Mouse (Mus musculus) liver, embryonic 12.5 days (tissue): ENCODE data around the gene Snap23. TPM values are rescaled to one million over a fixed set of nuclear protein-coding genes. Genes with fewer than 3 reads are reported as not detected.
A peak's percentile ranks its signal among the peaks of the same experiment; 100 is the strongest.

Experiments used
- ATAC-seq: fragments of 200-750 bp; cut with Nextera tagmentation; 2 replicates; pipeline ENCODE4 v1.8.0; 2017; ENCODE audit warnings: moderate number of reproducible peaks, mild to moderate bottlenecking, moderate library complexity
- H3K27ac ChIP-seq: fragments of 300-500 bp; sonication (generic); 2 replicates; pipeline ENCODE4 v1.5.1; 2016; ENCODE audit warnings: mild to moderate bottlenecking
- H3K27me3 ChIP-seq: fragments of 300-500 bp; sonication (generic); replicated peaks from 2 replicates; pipeline ENCODE4 v1.6.1; 2016; ENCODE audit warnings: mild to moderate bottlenecking, moderate library complexity
- H3K36me3 ChIP-seq: fragments of 300-500 bp; sonication (generic); 2 replicates; pipeline ENCODE4 v1.6.1; 2016; ENCODE audit warnings: mild to moderate bottlenecking, moderate library complexity
- H3K4me1 ChIP-seq: fragments of 300-500 bp; sonication (generic); 2 replicates; pipeline ENCODE4 v1.6.1; 2016
- H3K4me2 ChIP-seq: fragments of 300-500 bp; sonication (generic); 2 replicates; pipeline ENCODE4 v1.6.1; 2016; ENCODE audit warnings: mild to moderate bottlenecking, moderate library complexity
- H3K4me3 ChIP-seq: fragments of 300-500 bp; sonication (generic); 2 replicates; pipeline ENCODE4 v1.5.1; 2016; ENCODE audit warnings: mild to moderate bottlenecking, moderate library complexity
- H3K9ac ChIP-seq: fragments of 300-500 bp; sonication (generic); 2 replicates; pipeline ENCODE4 v1.6.1; 2016; ENCODE audit warnings: mild to moderate bottlenecking, moderate library complexity
- H3K9me3 ChIP-seq: fragments of 300-500 bp; sonication (generic); replicated peaks from 2 replicates; pipeline ENCODE4 v1.6.1; 2016; ENCODE audit warnings: mild to moderate bottlenecking, moderate library complexity
- WGBS: fragments of 180-500 bp; shearing (Covaris S2); methylation state at CpG from one replicate; pipeline ENCODE4 v1.1.7; 2016; ENCODE audit not compliant: insufficient replicate concordance; 5-methylcytosine and 5-hydroxymethylcytosine counted together
- polyA plus RNA-seq: library from polyadenylated mRNA; unstranded; fragments of >200 nt; fragmentation: Nextera tagmentation; extraction: Ambion mirVana; gene quantifications from 2 replicates; pipeline ENCODE4 v1.2.1, GENCODE M21; 2016

Gene Snap23
- polyA plus RNA-seq, 1 experiment from 2014 or later, result 48.5 TPM

DNA sequence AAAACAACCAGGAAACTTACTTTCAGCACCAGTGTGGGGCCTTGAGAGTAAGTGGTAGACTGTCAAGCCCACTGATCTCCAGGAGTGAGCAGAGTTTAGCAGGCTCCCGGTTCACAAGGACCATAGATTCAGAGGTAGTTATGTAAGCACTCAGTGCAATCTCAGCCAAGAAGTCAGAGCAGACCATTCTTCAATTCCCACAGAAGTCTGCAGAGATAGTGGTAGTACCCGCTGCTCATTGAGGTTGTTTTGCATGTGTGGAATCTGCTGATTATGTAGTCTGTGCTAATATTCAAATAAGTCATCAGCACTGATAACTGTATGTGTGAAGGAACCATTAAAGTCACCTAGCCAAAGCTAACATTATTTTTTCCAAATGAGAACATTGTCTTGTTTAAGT, 63.2 kb downstream of the Snap23 start:
- Histone ChIP-seq H3K9me3 (no peaks in the 10 kb centered on the region), H3K27ac (no peak overlapping the region), H3K9ac (no peak overlapping the region), H3K4me3 (no peak overlapping the region), H3K4me1 (peaks cover 38% of the 10 kb centered on the region), H3K27me3 (peaks cover 14% of the 10 kb centered on the region), H3K4me2 (no peak overlapping the region), H3K36me3 (peaks cover 10% of the 10 kb centered on the region; the same call in 1 of the 2 replicates)
- WGBS, result 20% methylated on average over 2 of the region's 2 CpGs
- ATAC-seq, result no peak

DNA sequence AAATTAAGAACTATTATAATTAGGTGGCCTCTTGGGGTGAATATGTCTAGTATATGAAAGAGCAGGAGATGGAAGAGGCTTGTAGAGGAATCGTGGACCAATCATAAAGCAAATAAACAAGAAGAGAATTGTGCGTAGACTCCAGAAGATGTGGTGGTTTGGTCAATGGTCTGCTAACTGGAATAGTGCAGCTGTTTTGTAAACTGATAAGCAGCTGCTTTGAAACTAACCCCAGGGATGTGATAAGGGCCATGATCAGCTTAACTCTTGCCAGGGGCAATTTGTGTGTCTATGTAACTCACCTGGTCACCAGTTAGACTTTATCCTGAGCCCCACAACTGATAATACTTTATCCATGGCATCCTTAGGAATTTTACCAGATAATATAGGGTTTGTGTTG, 64.0 kb downstream of the Snap23 start:
- no peak overlapping the region for H3K9ac ChIP-seq

DNA sequence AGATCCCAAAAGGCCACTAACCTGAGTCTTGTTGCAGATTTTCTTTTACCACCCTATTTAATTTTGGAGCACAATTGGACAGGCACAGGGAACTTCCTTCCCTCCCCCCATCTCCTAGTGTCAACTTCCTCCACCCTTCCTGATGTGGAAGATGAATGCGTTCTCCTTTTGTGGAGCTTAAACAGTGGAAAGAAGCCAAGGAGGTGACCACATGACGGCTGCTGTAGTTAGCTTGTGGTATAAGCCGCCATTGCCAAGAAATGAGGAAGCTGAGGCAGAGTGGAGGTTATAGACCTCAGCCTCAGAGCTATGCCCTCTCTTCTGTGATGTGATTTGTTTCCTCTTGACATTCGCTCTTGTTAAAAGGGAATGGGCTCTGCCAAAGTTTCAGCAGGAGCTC, 64.5 kb downstream of the Snap23 start:
- Histone ChIP-seq H3K4me2 (peak overlapping the region; percentile 30), H3K27ac (no peak overlapping the region), H3K4me1 (peaks cover 38% of the 10 kb centered on the region), H3K9ac (no peak overlapping the region), H3K9me3 (no peaks in the 10 kb centered on the region), H3K4me3 (no peak overlapping the region), H3K27me3 (peaks cover 14% of the 10 kb centered on the region), H3K36me3 (peaks cover 10% of the 10 kb centered on the region; the same call in 1 of the 2 replicates)
- no peak for ATAC-seq
- 20% methylated on average over 4 of the region's 4 CpGs for WGBS

More for the DNA sequence above, 64.0 kb downstream of the Snap23 start:
- H3K9me3 ChIP-seq, result no peaks in the 10 kb centered on the region
- peaks cover 10% of the 10 kb centered on the region; the same call in 1 of the 2 replicates for H3K36me3 ChIP-seq
- ATAC-seq, result no peak
- 25% methylated on average over 2 of the region's 2 CpGs for WGBS
- no peak overlapping the region for H3K4me3 ChIP-seq
- peaks cover 38% of the 10 kb centered on the region for H3K4me1 ChIP-seq
- no peak overlapping the region for H3K27ac ChIP-seq
- peak overlapping the region; percentile 30 for H3K4me2 ChIP-seq
- H3K27me3 ChIP-seq, result peaks cover 14% of the 10 kb centered on the region

DNA sequence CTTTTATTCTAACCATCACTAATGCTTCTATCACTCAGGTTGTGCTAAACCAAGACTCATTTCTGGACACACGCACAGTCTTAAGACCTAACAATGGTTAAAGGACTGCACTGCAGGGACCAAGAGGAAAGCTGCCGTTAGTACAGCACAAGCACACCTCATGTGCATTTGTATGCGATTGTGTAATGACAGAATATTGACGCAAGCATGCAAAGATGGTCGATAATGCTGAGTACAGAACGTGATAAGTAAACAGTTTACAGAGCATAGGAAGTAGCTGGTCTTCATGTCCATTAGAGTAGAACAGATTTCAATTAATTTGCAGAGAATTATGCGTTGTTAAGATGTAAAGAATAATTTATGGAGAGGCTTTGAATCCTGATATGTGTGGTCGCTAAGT, 73.4 kb downstream of the Snap23 start:
- Histone ChIP-seq H3K4me1 (no peaks in the 10 kb centered on the region), H3K27ac (no peak overlapping the region), H3K9me3 (no peaks in the 10 kb centered on the region), H3K4me3 (no peak overlapping the region), H3K9ac (no peak overlapping the region), H3K27me3 (0 out of 2 replicates have a peak, but pooled peaks cover 7% of the 10 kb centered on the region), H3K4me2 (no peak overlapping the region), H3K36me3 (no peaks in the 10 kb centered on the region)
- WGBS, result 76% methylated on average over 8 of the region's 8 CpGs
- ATAC-seq, result no peak

DNA sequence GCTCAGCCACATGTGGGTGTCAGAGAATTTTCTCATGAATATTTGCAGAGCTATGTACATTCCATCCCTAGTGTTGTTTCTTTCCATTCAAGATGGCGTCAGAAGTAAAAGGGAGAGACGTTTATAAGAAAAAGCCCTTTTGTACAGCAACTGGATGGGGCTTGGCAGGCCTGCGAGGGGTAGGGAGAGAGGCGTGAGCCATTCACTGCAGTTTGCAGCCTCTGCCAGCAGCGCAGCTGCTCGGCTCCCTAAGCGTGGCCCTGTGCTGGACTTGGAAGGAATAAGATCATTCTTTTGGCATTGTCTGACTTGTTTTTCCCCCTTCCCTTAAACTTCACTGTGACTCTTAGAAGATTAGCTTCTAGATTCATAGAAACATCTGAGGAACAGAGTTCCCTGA, 76.4 kb downstream of the Snap23 start:
- WGBS, result 73% methylated on average over 7 of the region's 7 CpGs
- H3K4me3 ChIP-seq, result no peak overlapping the region
- H3K36me3 ChIP-seq, result no peaks in the 10 kb centered on the region
- ATAC-seq, result no peak
- no peak overlapping the region for H3K4me2 ChIP-seq
- H3K9ac ChIP-seq, result no peak overlapping the region
- H3K27me3 ChIP-seq, result 0 out of 2 replicates have a peak, but pooled peaks cover 7% of the 10 kb centered on the region
- no peaks in the 10 kb centered on the region for H3K4me1 ChIP-seq
- H3K27ac ChIP-seq, result no peak overlapping the region
- no peaks in the 10 kb centered on the region for H3K9me3 ChIP-seq

DNA sequence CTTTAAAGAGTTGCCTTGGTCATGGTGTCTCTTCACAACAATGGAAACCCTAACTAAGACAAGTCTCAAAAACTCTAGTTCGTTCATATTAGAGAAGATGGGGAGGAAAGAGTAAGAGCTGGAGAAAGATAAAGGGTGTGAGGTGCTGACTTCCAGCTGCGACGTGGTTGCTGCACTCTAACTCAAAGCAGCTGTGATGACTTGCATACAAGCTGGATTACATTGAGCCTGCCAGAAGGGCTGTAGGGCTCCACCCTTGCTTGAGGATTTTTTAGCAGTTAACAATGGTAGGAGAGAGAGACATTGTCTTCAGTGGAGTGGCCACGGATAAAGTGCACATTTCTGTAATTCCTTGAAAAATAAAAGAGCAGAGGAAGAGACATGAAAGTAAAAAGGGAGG, 79.3 kb downstream of the Snap23 start:
- 56% methylated on average over 4 of the region's 4 CpGs for WGBS
- no peak for ATAC-seq
- Histone ChIP-seq H3K9ac (no peak overlapping the region), H3K27me3 (0 out of 2 replicates have a peak, but pooled peaks cover 7% of the 10 kb centered on the region), H3K9me3 (no peaks in the 10 kb centered on the region), H3K4me2 (no peak overlapping the region), H3K36me3 (no peaks in the 10 kb centered on the region), H3K4me1 (no peaks in the 10 kb centered on the region), H3K27ac (no peak overlapping the region), H3K4me3 (no peak overlapping the region)

Other genes starting within 250 kb of the Snap23 start
- 11.5 and 12.2 TPM in 2 replicates for gene Vps39, start 214.5 kb upstream of the Snap23 start, polyA plus RNA-seq
- gene Ganc, start 163.8 kb upstream of the Snap23 start, polyA plus RNA-seq, result 5.0 and 7.3 TPM in 2 replicates
- gene Tmem87a, start 163.6 kb upstream of the Snap23 start, polyA plus RNA-seq, result 5.0 and 5.4 TPM in 2 replicates
- 6.3 and 6.9 TPM in 2 replicates for gene Capn3, start 111.7 kb upstream of the Snap23 start, polyA plus RNA-seq
- gene Zfp106, start 3.8 kb upstream of the Snap23 start, polyA plus RNA-seq, result 41.9 and 43.4 TPM in 2 replicates
- 21.7 and 21.8 TPM in 2 replicates for gene Haus2, start 41.7 kb downstream of the Snap23 start, polyA plus RNA-seq
- 16.0 and 18.0 TPM in 2 replicates for gene Lrrc57, start 41.8 kb downstream of the Snap23 start, polyA plus RNA-seq
- 1.4 and 1.7 TPM in 2 replicates for gene Stard9, start 61.5 kb downstream of the Snap23 start, polyA plus RNA-seq